Mouse (Mus musculus) spleen, adult 12 weeks (tissue): ENCODE measurements around the gene Kcnab1.
"Not testable (repeated sequence)": the region's sequence is repeated elsewhere in the genome, so short reads cannot be mapped to it uniquely, and the experiment has no call there.

Experiments used
- DNase-seq: peaks from one replicate; pipeline ENCODE4 v3.0.0; 2022; ENCODE audit warnings: low spot score

The Kcnab1 gene

GRCm38 (mm10) chr3:65367944-65368343 is 258.8 kb downstream of the Kcnab1 start:
- no peak for DNase-seq

GRCm38 (mm10) chr3:65372552-65372951 is 263.4 kb downstream of the Kcnab1 start:
- no peak for DNase-seq

- DNase-seq = no peak
These were observed 264.5 kb downstream of the Kcnab1 start for GRCm38 (mm10) chr3:65373594-65374182.

GRCm38 (mm10) chr3:65374729-65375128 is 265.5 kb downstream of the Kcnab1 start:
- DNase-seq = no peak

- no peak for DNase-seq
These were observed 269.5 kb downstream of the Kcnab1 start for GRCm38 (mm10) chr3:65378724-65379123.

- no peak for DNase-seq
These were observed 270.8 kb downstream of the Kcnab1 start for GRCm38 (mm10) chr3:65379884-65380539.

- DNase-seq = no peak
These were observed 271.9 kb downstream of the Kcnab1 start for GRCm38 (mm10) chr3:65381094-65381493.

- no peak for DNase-seq
These were observed 275.2 kb downstream of the Kcnab1 start for GRCm38 (mm10) chr3:65384431-65384830.

- DNase-seq = no peak
These were observed 276.6 kb downstream of the Kcnab1 start for GRCm38 (mm10) chr3:65385771-65386170.

- no peak for DNase-seq
These were observed 282.1 kb downstream of the Kcnab1 start for GRCm38 (mm10) chr3:65391222-65391783.

- peak; percentile 17 for DNase-seq
These were observed 282.7 kb downstream of the Kcnab1 start for GRCm38 (mm10) chr3:65391784-65392420.

- DNase-seq = peak; percentile 86
These were observed 283.2 kb downstream of the Kcnab1 start, which contains the start of gene Ssr3 for GRCm38 (mm10) chr3:65392421-65392817. Gene Ssr3, minus strand, starts transcription at chr3:65392623.

- not testable (repeated sequence) for DNase-seq
These were observed 285.9 kb downstream of the Kcnab1 start for GRCm38 (mm10) chr3:65395111-65395510.

GRCm38 (mm10) chr3:65396835-65397504 is 287.8 kb downstream of the Kcnab1 start:
- DNase-seq = no peak

- no peak for DNase-seq
These were observed 288.4 kb downstream of the Kcnab1 start for GRCm38 (mm10) chr3:65397566-65397965.

GRCm38 (mm10) chr3:65405781-65406180 is 296.6 kb downstream of the Kcnab1 start:
- DNase-seq = no peak

GRCm38 (mm10) chr3:65407891-65408290 is 298.7 kb downstream of the Kcnab1 start:
- no peak for DNase-seq

GRCm38 (mm10) chr3:65416571-65416970 is 307.4 kb downstream of the Kcnab1 start:
- no peak for DNase-seq

- DNase-seq = no peak
These were observed 308.9 kb downstream of the Kcnab1 start for GRCm38 (mm10) chr3:65417913-65418594.

GRCm38 (mm10) chr3:65419706-65420105 is 310.5 kb downstream of the Kcnab1 start:
- no peak for DNase-seq
